ENCODE assay signal across 15 mouse cellular contexts in genomic region chr19:19777891-19778290, GRCm38 (mm10).
DNase-seq lines count a peak whose midpoint lies in the region.
"Had no signal": no experiment of that assay in that cellular context is flagged by ENCODE, and none has a peak within 500 bp of the region (broad histone marks: within the 10 kb centered on the region; RNA-seq: fewer than 3 reads in every experiment).

No protein-coding gene starts in this region.

- intact Hi-C loops in left cerebral cortex, postnatal 10 days (cut with DNase I), result no loop called here

- peak; percentile 72 to 75 for DNase-seq in frontal cortex, adult 2 months (ENCODE audit: extremely low spot score in 1 of 2, low spot score in 1 of 2)
- peak; percentile 7 to 31 for DNase-seq in layer of hippocampus, adult 8-10 months (ENCODE audit: low spot score in 2 of 2)
- peak; percentile 11 to 24 for DNase-seq in left cerebral cortex, postnatal 10 days (ENCODE audit: extremely low spot score in 1 of 2, low spot score in 2 of 2)
- peak; percentile 37 to 63 for DNase-seq in right cerebral cortex, postnatal 36 days (ENCODE audit: low spot score in 2 of 2)
- no peak for DNase-seq in lung, adult 18-20 months
- no peak for DNase-seq in ovary, adult 18-20 months (ENCODE audit: low spot score)
- no peak for DNase-seq in adrenal gland, adult 2 months
- DNase-seq: cerebellum, postnatal 14 days; embryo, embryonic 11 days; heart, postnatal 4 days; kidney, adult 18-20 months; kidney, postnatal 14 days; liver, embryonic 13.5 days; spleen, adult 18-20 months; thymus, adult 2 months had no signal

Comparison
In these comparisons a context has a peak if more than half of its experiments do, and no peak if none do; other contexts are left out.
1. DNase-seq: peak in frontal cortex, adult 2 months (2 of 2), layer of hippocampus, adult 8-10 months (2 of 2), left cerebral cortex, postnatal 10 days (2 of 2) and right cerebral cortex, postnatal 36 days (2 of 2); none in lung, adult 18-20 months (0 of 2), ovary, adult 18-20 months (single experiment) and adrenal gland, adult 2 months (single experiment).